Mouse (Mus musculus) subcutaneous adipose tissue, adult 2 months (tissue): ENCODE measurements around the gene Hormad1. TPM values are rescaled to one million over a fixed set of nuclear protein-coding genes. Genes with fewer than 3 reads are reported as not detected.

Experiments used
- polyA plus RNA-seq: library from polyadenylated mRNA; depleted of rRNA; stranded (reverse); fragments of >200 nt; gene quantifications from 2 replicates; pipeline ENCODE4 v1.2.3, GENCODE M21; 2012; ENCODE audit warnings: low replicate concordance; rRNA removed

Hormad1 gene
- polyA plus RNA-seq, result not detected in 2 replicates

GRCm38 (mm10) chr3:95559437-95559836 is at the start of gene Hormad1:
Gene Hormad1, plus strand, starts transcription at chr3:95559677.

GRCm38 (mm10) chr3:95526622-95527211 is 32.8 kb upstream of the Hormad1 start, which contains the start of gene Ctss:
Gene Ctss, plus strand, starts transcription at chr3:95526786.

GRCm38 (mm10) chr3:95588604-95589086 is 29.2 kb downstream of the Hormad1 start, which contains the start of gene Golph3l:
Gene Golph3l, plus strand, starts transcription at chr3:95588934.

GRCm38 (mm10) chr3:95624628-95625503 is 65.4 kb downstream of the Hormad1 start, which contains the start of gene Ensa:
Gene Ensa, plus strand, starts transcription at chr3:95624993.

Other genes starting within 250 kb of the Hormad1 start
- 136 and 146 TPM in 2 replicates for gene Cers2, start 244.9 kb upstream of the Hormad1 start, polyA plus RNA-seq
- gene Setdb1, start 202.5 kb upstream of the Hormad1 start, polyA plus RNA-seq, result 12.4 and 26.7 TPM in 2 replicates
- gene 4930558C23Rik, start 156.8 kb upstream of the Hormad1 start, polyA plus RNA-seq, result not detected in 2 replicates
- gene Arnt, start 125.3 kb upstream of the Hormad1 start, polyA plus RNA-seq, result 42.1 and 43.1 TPM in 2 replicates
- gene Ctsk, start 60.4 kb upstream of the Hormad1 start, polyA plus RNA-seq, result 18.7 and 41.3 TPM in 2 replicates
- 26.9 and 63.6 TPM in 2 replicates for gene Ctss, start 32.9 kb upstream of the Hormad1 start, polyA plus RNA-seq
- gene Golph3l, start 29.3 kb downstream of the Hormad1 start, polyA plus RNA-seq, result 8.7 and 12.1 TPM in 2 replicates
- 12.2 and 18.1 TPM in 2 replicates for gene Ensa, start 65.3 kb downstream of the Hormad1 start, polyA plus RNA-seq
- 33.3 and 71.8 TPM in 2 replicates for gene Mcl1, start 99.1 kb downstream of the Hormad1 start, polyA plus RNA-seq
- 21.6 and 36.6 TPM in 2 replicates for gene Adamtsl4, start 128.2 kb downstream of the Hormad1 start, polyA plus RNA-seq
- gene Ecm1, start 179.9 kb downstream of the Hormad1 start, polyA plus RNA-seq, result 371 and 414 TPM in 2 replicates
- gene Tars2, start 200.5 kb downstream of the Hormad1 start, polyA plus RNA-seq, result 30.9 and 43.4 TPM in 2 replicates